Mouse (Mus musculus): Measurements from ENCODE around the gene Dclre1a.

Gene Dclre1a

GRCm38 (mm10) chr19:56547456-56548229 lies at the start of gene Dclre1a:
Gene Dclre1a, minus strand, starts transcription at chr19:56548222.
- peak; percentile 81 to 83 for DNase-seq

GRCm38 (mm10) chr19:56592472-56592871 lies 44.5 kb upstream of the Dclre1a start:
- DNase-seq = no peak

- DNase-seq = no peak
These were observed 42.2 kb upstream of the Dclre1a start for GRCm38 (mm10) chr19:56590250-56590649.

GRCm38 (mm10) chr19:56589455-56589854 lies 41.4 kb upstream of the Dclre1a start:
- no peak for DNase-seq

GRCm38 (mm10) chr19:56589008-56589407 lies 41.0 kb upstream of the Dclre1a start:
- no peak for DNase-seq

- peak; percentile 53 to 70 for DNase-seq
These were observed 40.2 kb upstream of the Dclre1a start for GRCm38 (mm10) chr19:56588205-56588626.

GRCm38 (mm10) chr19:56586320-56586719 lies 38.3 kb upstream of the Dclre1a start:
- DNase-seq = no peak

- DNase-seq = no peak
These were observed 36.3 kb upstream of the Dclre1a start for GRCm38 (mm10) chr19:56584288-56584687.

GRCm38 (mm10) chr19:56583785-56584184 lies 35.8 kb upstream of the Dclre1a start:
- peak in 1 of 2 experiments; percentile 62 for DNase-seq

GRCm38 (mm10) chr19:56581981-56582380 lies 34.0 kb upstream of the Dclre1a start:
- DNase-seq = no peak

GRCm38 (mm10) chr19:56577801-56578200 lies 29.8 kb upstream of the Dclre1a start:
- no peak for DNase-seq

GRCm38 (mm10) chr19:56573184-56573583 lies 25.2 kb upstream of the Dclre1a start:
- no peak for DNase-seq

GRCm38 (mm10) chr19:56571913-56572312 lies 23.9 kb upstream of the Dclre1a start:
- no peak for DNase-seq

GRCm38 (mm10) chr19:56571234-56571633 lies 23.2 kb upstream of the Dclre1a start:
- no peak for DNase-seq

GRCm38 (mm10) chr19:56570781-56571180 lies 22.8 kb upstream of the Dclre1a start:
- DNase-seq = no peak

GRCm38 (mm10) chr19:56566940-56567339 lies 18.9 kb upstream of the Dclre1a start:
- no peak for DNase-seq

GRCm38 (mm10) chr19:56566041-56566440 lies 18.0 kb upstream of the Dclre1a start:
- peak in 1 of 2 experiments; percentile 76 for DNase-seq

- peak in 1 of 2 experiments; percentile 31 for DNase-seq
These were observed 17.3 kb upstream of the Dclre1a start for GRCm38 (mm10) chr19:56565358-56565757.

GRCm38 (mm10) chr19:56563469-56563868 lies 15.4 kb upstream of the Dclre1a start:
- DNase-seq = no peak

GRCm38 (mm10) chr19:56562433-56563138 lies 14.6 kb upstream of the Dclre1a start:
- no peak for DNase-seq

- DNase-seq = no peak
These were observed 8.0 kb upstream of the Dclre1a start for GRCm38 (mm10) chr19:56555972-56556371.

- no peak for DNase-seq
These were observed 5.2 kb upstream of the Dclre1a start for GRCm38 (mm10) chr19:56553177-56553576.

- no peak for DNase-seq
These were observed 1.1 kb upstream of the Dclre1a start for GRCm38 (mm10) chr19:56549033-56549680.
